Mouse (Mus musculus) regulatory T cell (primary cell): ENCODE data around the gene Nlrp1b.

Experiments used
- in situ Hi-C: fragments of 300-600 bp; cut with MboI, MseI; formaldehyde crosslinking; loops from one replicate; pipeline ENCODE4 v1.15.1; 2025; ENCODE audit warnings: high pct_unique_total_duplicates

The Nlrp1b gene

DNA sequence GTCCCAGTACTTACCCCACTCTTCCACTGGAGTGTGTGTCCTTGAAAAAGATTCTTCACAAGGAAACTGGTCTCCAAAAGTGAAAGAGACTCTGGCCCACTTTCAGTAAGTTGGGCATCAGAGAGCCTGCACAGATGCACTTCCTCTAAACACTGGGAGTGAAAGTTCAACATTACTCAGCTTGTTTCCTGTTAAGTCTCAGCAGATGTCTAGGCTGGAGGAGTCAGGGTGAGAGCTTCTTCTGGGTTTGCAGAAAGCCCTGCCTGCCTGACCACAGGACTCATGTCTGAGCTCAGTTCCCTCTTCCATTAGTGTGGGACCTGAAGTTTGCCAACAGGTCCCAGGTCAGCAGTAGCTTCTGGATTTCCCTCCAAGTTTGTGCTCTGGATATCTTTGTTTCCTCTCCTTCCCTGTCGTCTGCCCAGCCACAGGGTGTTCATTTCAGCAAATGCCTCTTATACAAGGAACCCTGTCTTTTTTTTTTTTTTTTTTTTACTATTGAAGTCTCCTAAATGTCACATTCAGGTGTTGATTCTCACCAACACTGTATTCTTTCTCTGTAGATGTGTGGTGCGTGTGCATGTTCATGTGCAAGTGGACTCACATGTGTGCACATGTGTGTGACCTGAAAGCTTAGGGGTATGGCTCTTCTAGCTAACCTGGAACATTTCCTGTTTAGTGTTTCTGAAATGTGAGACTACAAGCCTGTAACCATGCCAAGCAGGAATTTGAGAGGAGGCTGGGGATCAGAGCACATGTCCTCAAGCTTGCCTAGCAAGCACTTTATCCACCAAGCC is at the start of gene Nlrp1b:
TSS of gene Nlrp1b (minus strand) at position 50 of the 797 bp plus-strand sequence.
- in situ Hi-C loops = no loop called here

DNA sequence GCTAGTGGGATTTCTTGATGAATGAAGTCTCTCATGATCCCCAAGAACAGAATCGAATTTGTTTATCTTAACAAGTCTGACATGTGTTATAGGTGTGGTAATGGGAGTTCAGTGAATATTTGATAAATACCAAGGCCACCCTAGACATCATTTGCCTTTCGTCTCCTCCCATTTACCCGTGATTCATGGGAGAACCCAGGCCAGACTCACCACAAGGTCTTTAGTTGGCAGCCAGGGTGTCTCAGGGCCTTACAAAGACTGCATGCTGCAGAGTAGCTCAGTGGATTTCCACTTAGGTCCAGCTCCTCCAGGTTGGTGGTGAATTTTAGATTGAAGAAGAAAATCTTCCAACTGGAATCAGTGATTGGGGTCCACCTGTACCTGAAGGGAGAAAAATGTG is 30.5 kb upstream of the Nlrp1b start:
- in situ Hi-C loops = no loop called here

DNA sequence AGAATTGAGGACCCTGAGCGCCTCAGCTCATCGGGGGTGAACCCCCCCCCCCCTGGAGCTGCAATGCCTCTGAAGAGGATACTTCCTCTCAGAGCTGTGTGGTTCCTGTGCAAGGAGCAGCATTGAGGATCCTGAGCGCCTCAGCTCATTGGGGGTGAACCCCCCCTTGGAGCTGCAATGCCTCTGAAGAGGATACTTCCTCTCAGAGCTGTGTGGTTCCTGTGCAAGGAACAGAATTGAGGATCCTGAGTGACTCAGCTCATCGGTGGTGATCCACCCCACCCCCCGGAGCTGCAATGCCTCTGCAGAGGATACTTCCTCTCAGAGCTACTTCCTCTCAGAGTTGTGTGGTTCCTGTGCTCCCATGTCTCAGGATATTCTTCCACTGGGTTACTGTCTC is 20.8 kb upstream of the Nlrp1b start:
- in situ Hi-C loops = no loop called here

DNA sequence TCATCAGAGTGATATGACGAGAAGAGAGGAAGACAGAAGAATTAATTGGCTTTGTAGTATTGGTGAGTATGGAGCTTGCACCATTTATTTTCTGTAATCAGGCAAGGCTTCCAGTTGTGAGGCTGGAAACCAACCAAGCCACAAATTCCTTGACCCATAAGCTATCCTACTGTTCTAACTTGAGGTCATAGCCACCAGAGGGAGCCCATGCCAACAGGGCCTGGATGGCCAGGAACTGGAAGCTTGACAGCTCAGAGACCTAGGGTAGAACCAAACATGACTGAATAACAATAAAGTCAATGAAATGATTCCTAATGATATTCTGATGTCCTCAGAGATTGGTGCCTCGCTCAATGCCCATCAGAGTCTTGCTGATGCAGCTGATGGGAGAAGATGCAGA is 5.9 kb downstream of the Nlrp1b start:
- in situ Hi-C loops = no loop called here

DNA sequence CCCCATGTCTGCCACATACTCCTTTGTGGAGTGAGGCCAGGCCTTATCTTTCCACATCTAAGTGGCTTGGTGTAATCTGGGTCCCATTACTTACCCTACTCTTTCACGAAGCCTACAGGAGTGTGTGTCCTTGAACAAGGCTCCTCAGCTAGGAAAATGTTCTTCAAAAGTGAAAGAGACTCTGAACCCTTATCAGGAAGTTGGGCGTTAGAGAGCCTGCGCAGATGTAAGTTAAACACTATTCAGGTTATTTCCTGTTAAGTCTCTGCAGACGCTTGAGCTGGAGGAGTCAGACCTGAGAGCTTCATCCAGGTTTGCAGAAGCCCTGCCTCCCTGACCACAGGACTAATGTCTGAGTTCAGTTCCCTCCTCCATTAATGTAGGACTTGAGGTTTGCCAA is 27.8 kb downstream of the Nlrp1b start:
- in situ Hi-C loops = no loop called here

DNA sequence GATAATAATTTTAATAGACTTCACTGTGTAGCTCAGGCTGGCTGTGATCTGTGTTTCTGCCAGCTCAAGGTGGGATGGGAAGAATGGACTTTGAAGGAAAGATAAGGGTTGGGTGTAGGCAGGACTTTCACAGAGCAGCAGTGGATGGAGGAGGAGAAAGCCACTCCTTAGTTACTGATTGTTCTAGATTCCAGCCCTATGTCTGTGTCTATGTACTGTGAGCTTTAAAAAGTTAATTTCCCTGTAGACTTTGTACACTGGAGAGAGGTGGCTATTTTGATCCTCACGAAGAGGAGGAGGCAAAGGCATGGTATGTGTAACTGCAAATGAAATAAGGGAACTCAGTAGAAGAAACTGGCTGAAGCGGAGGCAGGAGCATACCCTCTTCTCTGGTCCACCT is 31.2 kb downstream of the Nlrp1b start:
- in situ Hi-C loops = no loop called here

DNA sequence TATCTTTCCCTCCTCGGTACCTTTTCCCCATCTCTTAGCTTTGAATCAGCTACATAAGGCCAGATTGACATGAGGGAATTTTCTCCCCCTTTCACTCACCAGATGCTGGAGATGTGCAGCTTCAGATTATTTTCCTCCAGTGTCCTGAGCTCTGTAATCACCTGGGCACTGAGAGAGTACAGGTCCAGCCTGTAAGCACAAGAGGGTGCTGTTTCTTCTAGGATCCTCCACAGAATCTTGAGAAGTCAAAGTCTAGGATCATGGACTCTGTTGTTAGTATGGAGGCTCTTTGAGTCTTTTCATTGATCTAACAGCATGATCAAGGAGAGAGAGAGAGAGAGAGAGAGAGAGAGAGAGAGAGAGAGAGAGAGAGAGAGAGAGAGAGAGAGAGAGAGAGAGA is 60.9 kb downstream of the Nlrp1b start:
- in situ Hi-C loops = no loop called here

DNA sequence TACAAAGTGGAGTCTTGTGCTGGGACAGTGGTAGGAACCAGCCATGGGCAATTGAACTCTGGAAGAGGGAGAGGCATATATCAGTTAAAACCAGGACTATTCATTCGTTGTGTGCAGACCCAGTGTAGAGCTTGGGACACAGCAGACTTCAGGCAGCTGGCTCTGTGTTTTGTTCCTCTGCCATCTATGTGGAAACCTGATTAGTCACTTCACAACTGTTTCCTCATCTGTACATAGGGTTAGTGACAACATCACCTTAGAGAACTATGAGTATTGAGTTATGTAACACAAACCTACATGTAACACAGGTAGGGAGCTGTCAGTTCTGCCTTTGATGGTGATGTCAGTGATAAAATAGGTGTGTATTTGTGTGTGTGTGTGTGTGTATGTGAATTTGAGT is 66.4 kb downstream of the Nlrp1b start:
- in situ Hi-C loops = no loop called here

DNA sequence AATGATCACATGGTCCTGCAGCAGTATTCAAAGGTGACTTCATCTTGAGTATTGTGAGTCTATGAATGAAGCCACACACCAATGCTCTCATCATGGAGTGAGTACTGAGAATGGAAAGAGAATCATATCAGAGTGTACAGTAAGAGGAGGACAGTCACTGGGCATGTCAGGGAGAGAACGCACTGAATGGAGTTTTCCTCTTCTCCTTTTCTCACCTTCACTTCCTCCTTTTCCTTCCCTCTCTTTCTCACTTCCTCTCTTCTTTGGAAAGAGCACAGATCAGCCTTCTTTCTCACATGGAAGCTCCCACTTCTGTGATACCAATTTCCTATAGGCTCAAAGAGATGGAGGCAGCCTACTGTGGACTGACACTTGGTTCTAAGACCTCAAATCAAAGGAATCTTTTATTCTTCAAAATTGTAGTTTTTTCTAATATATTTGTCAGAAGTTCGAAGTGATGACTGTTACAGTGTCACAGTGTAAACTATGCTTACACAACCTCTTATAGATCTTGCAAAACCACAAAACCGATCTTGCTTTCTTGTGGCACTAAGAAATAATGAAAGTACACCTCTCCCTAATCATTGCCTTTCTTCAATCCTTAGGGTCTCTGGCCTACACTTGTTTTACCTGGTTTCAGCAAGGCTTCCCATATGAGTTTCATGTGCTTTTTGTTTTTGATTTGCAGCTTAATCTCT is 70.9 kb downstream of the Nlrp1b start:
- in situ Hi-C loops = no loop called here

DNA sequence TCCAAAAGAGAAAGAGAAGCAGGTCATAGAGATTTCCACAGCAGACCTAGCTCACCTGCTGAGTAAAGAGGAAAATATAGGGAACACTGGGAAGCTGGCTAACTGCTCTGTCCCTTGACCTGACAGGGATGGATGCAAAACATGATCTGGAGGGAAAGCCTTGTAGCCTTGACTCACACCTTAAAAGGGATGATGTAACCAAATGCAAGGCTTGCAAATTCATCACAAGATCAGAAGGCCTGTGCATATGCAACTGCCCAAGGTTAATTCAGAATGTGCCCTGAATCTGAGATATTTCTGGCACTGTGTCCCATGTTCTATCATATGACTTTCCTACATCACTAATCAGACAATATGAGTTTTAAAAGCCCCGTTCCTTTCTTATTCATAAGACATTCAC is 75.3 kb downstream of the Nlrp1b start:
- in situ Hi-C loops = no loop called here

DNA sequence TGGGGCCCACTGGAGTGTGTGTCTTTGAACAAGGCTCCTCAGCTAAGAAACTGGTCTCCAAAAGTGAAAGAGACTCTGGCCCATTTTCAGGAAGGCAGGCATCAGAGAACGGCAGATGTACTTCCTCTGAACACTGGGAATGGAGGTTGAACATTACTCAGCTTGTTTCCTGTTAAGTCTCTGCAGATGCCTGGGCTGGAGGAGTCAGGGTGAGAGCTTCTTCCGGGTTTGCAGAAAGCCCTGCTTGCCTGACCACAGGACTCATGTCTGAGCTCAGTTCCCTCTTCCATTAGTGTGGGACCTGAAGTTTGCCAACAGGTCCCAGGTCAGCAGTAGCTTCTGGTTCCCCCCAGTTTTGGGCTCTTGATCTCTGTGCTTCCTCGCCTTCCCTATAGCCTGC is 85.9 kb downstream of the Nlrp1b start, which contains the start of gene Nlrp1a:
TSS of gene Nlrp1a (minus strand) at position 44 of the 400 bp plus-strand sequence.
- in situ Hi-C loops = no loop called here

DNA sequence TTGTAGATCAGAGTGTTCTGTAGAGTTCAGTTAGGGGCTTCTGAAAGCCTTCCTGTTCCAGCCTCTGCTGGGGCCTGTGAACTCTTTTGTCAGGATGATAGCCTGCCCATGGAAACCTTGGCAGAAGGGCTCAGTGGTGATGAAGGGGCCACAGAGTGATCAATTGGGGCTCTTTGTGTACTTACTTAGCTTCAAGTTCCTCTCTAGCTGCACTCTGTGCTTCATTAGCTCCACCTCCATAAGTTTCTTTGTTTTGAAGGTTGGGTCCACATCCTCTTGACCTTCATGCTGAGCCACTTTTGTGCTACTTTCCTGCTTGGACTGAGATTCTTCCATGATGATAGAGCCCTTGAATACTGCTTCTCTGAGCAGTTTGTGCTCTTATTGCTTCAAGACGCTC is 88.5 kb downstream of the Nlrp1b start:
- in situ Hi-C loops = no loop called here

DNA sequence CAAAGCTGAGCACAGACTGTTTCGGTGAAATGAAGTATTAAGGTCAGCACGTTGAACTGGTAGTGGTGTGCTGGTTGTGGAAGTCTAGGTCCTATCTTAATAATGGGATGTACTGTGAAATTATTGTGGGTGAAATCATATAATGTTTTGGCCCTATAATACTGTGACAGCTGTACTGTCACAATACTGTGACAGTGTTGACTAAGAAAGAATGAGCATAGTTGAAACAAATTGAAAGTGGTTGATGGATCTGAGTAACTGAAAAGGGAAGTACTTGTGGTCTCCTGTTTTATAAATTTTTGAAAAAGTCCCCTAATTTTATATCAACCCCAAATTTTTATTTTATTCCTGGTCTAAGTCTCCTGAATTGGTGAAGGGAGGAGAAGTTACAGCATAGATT is 123.4 kb downstream of the Nlrp1b start:
- in situ Hi-C loops = no loop called here

DNA sequence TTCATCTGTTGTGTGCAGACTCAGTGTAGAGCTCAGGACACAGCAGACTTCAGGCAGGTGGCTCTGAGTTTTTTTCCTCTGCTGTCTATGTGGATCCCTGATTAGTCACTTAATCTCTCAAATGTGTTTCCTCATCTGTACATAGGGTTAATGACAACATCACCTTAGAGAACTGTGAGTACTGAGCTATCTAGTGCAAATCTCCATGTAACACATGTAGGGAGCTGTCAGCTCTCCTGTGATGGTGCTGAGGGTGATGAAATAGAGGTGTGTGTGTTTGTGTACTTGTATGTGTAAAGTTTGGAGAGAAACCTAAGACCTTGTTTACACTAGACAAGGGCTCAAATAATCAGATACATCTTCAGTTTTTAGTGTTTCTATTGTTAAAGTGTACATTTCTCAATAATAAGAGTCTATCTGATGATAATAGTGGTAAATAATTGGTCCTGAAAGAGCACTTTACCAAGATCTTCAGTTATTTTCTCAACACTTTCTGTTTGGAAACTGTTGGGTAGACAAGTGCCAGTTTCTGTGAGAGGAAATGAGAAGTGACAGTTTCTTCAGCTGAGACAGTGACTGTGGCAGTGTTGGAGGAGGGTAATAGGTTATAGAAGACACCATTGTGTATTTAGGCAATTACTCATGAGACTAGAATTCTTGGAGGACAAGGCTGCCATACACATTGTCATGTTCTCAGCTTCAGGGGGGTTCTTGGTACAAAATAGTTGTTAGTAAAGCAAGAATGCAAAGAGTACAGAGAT is 124.1 kb downstream of the Nlrp1b start:
- in situ Hi-C loops = no loop called here

DNA sequence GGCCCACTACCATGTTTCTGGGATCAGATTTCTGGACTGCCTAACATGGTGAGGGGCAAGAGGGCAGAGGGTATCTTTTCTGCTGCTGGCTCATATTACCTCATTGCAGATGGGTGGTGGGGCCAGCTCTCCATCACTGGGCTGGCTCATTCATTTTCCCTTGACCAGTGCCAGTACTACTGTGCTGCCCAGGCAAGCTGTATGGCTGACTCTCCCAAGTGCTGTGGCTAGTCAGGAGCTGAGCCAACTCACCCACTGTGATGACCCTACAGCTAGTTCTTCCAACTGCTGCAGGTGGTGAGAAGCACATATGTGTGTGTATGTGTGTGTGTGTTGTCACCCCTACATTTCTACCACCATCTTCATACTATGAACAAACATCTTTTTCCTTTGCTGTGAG is 126.6 kb downstream of the Nlrp1b start:
- in situ Hi-C loops = no loop called here
